Mouse (Mus musculus): ENCODE data around the gene Defa28. TPM values are rescaled to one million over a fixed set of nuclear protein-coding genes. Genes with fewer than 3 reads are reported as not detected.
"Not testable (repeated sequence)": the region's sequence is repeated elsewhere in the genome, so short reads cannot be mapped to it uniquely, and the experiment has no call there.

The Defa28 gene
- not detected in 2 replicates for polyA plus RNA-seq (2016; fragmentation: Nextera tagmentation; extraction: Ambion mirVana)

GRCm38 (mm10) chr8:21582706-21583105 lies at the start of gene Defa28:
Defa28 (plus strand) TSS chr8:21583006.
- H3K9ac ChIP-seq; ATAC-seq (ENCODE audit: low FRiP score); H3K36me3 ChIP-seq; H3K9me3 ChIP-seq (replicated peaks); H3K4me2 ChIP-seq (replicated peaks); H3K4me3 ChIP-seq; H3K4me1 ChIP-seq; H3K27ac ChIP-seq; H3K27me3 ChIP-seq: not testable (repeated sequence)
- no CpG with 5 or more reads among the region's 1 CpGs for WGBS

GRCm38 (mm10) chr8:21565086-21565485 lies 17.7 kb upstream of the Defa28 start, which contains the start of gene Defa37:
Defa37 (plus strand) TSS chr8:21565386.
- not testable (repeated sequence) for ATAC-seq (ENCODE audit: low FRiP score); H3K36me3 ChIP-seq; H3K9ac ChIP-seq; H3K4me1 ChIP-seq; H3K4me2 ChIP-seq (replicated peaks); H3K9me3 ChIP-seq (replicated peaks); H3K27ac ChIP-seq; H3K4me3 ChIP-seq; H3K27me3 ChIP-seq
- WGBS: no CpG with 5 or more reads among the region's 1 CpGs

GRCm38 (mm10) chr8:21594408-21594807 lies 11.6 kb downstream of the Defa28 start, which contains the start of gene Gm7861:
Gm7861 (minus strand) TSS chr8:21594508.
- H3K36me3 ChIP-seq; ATAC-seq (ENCODE audit: low FRiP score); H3K4me1 ChIP-seq; H3K9ac ChIP-seq; H3K27ac ChIP-seq; H3K4me3 ChIP-seq; H3K9me3 ChIP-seq (replicated peaks); H3K4me2 ChIP-seq (replicated peaks); H3K27me3 ChIP-seq: not testable (repeated sequence)
- WGBS: no CpG with 5 or more reads among the region's 1 CpGs

GRCm38 (mm10) chr8:21617883-21618282 lies 35.1 kb downstream of the Defa28 start, which contains the start of gene Defa26:
Defa26 (plus strand) TSS chr8:21618183.
- H3K36me3 ChIP-seq; H3K4me3 ChIP-seq; H3K27ac ChIP-seq; ATAC-seq (ENCODE audit: low FRiP score); H3K4me2 ChIP-seq (replicated peaks); H3K9ac ChIP-seq; H3K4me1 ChIP-seq; H3K9me3 ChIP-seq (replicated peaks); H3K27me3 ChIP-seq: not testable (repeated sequence)
- WGBS: 82% methylated on average over 1 of the region's 1 CpGs

Other genes starting within 250 kb of the Defa28 start
- gene Defa2, start 204.5 kb upstream of the Defa28 start, polyA plus RNA-seq (2016; fragmentation: Nextera tagmentation; extraction: Ambion mirVana): not detected in 2 replicates
- not detected in 2 replicates for gene Defa33, start 191.2 kb upstream of the Defa28 start, polyA plus RNA-seq (2016; fragmentation: Nextera tagmentation; extraction: Ambion mirVana)
- not detected in 2 replicates for gene Defa36, start 155.6 kb upstream of the Defa28 start, polyA plus RNA-seq (2016; fragmentation: Nextera tagmentation; extraction: Ambion mirVana)
- gene Gm7849, start 126.4 kb upstream of the Defa28 start, polyA plus RNA-seq (2016; fragmentation: Nextera tagmentation; extraction: Ambion mirVana): not detected in 2 replicates
- not detected in 2 replicates for gene Defa20, start 73.7 kb upstream of the Defa28 start, polyA plus RNA-seq (2016; fragmentation: Nextera tagmentation; extraction: Ambion mirVana)
- gene Defa32, start 54.0 kb upstream of the Defa28 start, polyA plus RNA-seq (2016; fragmentation: Nextera tagmentation; extraction: Ambion mirVana): not detected in 2 replicates
- gene Defa37, start 17.6 kb upstream of the Defa28 start, polyA plus RNA-seq (2016; fragmentation: Nextera tagmentation; extraction: Ambion mirVana): not detected in 2 replicates
- not detected in 2 replicates for gene Gm7861, start 11.5 kb downstream of the Defa28 start, polyA plus RNA-seq (2016; fragmentation: Nextera tagmentation; extraction: Ambion mirVana)
- not detected in 2 replicates for gene Defa26, start 35.2 kb downstream of the Defa28 start, polyA plus RNA-seq (2016; fragmentation: Nextera tagmentation; extraction: Ambion mirVana)
- not detected in 2 replicates for gene Defa17, start 72.8 kb downstream of the Defa28 start, polyA plus RNA-seq (2016; fragmentation: Nextera tagmentation; extraction: Ambion mirVana)
- not detected in 2 replicates for gene Defa34, start 82.8 kb downstream of the Defa28 start, polyA plus RNA-seq (2016; fragmentation: Nextera tagmentation; extraction: Ambion mirVana)
- not detected in 2 replicates for gene AY761184, start 120.6 kb downstream of the Defa28 start, polyA plus RNA-seq (2016; fragmentation: Nextera tagmentation; extraction: Ambion mirVana)
- not detected in 2 replicates for gene Defa24, start 151.5 kb downstream of the Defa28 start, polyA plus RNA-seq (2016; fragmentation: Nextera tagmentation; extraction: Ambion mirVana)
- gene Defb50, start 240.5 kb downstream of the Defa28 start, polyA plus RNA-seq (2016; fragmentation: Nextera tagmentation; extraction: Ambion mirVana): not detected in 2 replicates

Data from hindbrain, embryonic 12.5 days (tissue).